Mouse (Mus musculus) small intestine, adult 2 months (tissue): Measurements from ENCODE around the gene Mef2a.

Experiments
- CTCF ChIP-seq: fragments of 200-500 bp; IDR thresholded peaks from 2 replicates; pipeline ENCODE4 v1.5.1; 2012; ENCODE audit warnings: low read depth, mild to moderate bottlenecking, control low read depth, inconsistent platforms, low read length, moderate library complexity, mixed read lengths; ENCODE audit not compliant: insufficient replicate concordance, insufficient read length; ENCODE audit errors: extremely low read depth
- POLR2A ChIP-seq: fragments of 200-500 bp; IDR thresholded peaks from 2 replicates; pipeline ENCODE4 v1.6.1; 2012; ENCODE audit warnings: low read depth, mild to moderate bottlenecking, control low read depth, inconsistent platforms, low read length, moderate library complexity

- TF ChIP-seq CTCF: no peak
- TF ChIP-seq POLR2A: no peak
These were observed 3.0 kb downstream of the Mef2a start for GRCm38 (mm10) chr7:67369645-67370044.
